Mouse (Mus musculus): ENCODE data around the gene Lrguk. TPM values are rescaled to one million over a fixed set of nuclear protein-coding genes. Genes with fewer than 3 reads are reported as not detected.

The Lrguk gene
- total RNA-seq, 2 experiments from 2014 or later, result not detected

DNA sequence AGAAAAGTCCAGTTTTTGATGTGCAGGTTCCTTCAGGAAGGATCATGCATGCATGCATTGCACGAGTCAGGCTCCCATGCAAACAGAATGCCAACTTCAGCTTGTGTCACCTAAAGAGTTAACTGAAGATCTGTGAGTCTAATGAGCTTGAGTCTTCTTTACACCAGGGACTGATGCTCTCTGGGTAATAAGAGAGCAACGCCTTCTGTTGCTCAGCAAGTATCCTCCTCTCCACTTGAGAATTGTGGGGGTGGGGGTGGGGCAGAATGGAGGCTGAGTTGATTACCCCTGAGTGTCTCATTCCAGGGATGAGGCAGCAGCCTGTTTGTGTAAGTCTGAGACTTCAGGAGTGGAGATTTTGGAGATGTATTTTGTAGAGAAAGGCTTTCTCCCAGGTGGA, 20.2 kb downstream of the Lrguk start:
- no peak for ATAC-seq (replicated peaks; ENCODE audit: low FRiP score, poor library complexity, severe bottlenecking)

- ATAC-seq (replicated peaks; ENCODE audit: low FRiP score, poor library complexity, severe bottlenecking), result no peak
These were observed 30.5 kb downstream of the Lrguk start for GRCm38 (mm10) chr6:34059741-34060140.

DNA sequence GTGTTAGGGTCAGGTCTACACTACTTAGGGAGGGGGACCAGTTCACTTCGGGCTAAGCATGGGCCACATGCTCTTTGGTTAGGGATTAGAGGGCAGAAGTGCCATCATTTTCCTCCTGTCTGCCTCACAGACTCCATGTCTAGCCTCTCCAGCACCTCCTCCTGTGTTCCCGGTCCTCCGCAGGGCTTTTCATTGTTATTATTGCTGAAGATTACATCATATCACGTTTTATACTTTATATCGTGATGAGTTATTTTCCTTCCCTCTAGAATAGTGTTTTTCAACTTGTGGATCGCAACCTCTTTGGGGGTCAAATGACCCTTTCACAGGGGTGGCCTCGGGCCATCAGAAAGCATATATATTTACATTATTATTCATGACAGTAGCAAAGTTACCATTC, 37.5 kb downstream of the Lrguk start:
- no peak for ATAC-seq (replicated peaks; ENCODE audit: low FRiP score, poor library complexity, severe bottlenecking)

DNA sequence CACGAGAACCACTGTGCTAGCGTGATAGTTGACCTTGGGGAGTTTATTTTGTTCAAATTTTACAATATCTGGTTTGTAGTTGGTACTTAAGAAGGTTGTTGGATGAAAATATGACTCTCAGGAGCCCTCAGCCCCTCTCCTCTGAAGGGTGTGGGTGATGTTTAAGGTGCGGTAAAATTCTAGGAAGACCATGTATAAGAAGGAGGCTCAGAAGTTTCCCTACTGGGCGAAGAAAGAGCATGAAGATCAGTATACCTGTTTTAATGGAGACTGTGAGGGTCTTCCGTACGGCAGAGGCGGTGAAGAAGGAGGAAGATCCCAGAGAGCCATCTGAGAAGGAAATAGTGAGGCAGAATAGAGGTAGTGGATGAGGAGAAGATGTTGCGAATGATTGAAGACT, 38.0 kb downstream of the Lrguk start:
- ATAC-seq (replicated peaks; ENCODE audit: low FRiP score, poor library complexity, severe bottlenecking), result no peak

- ATAC-seq (replicated peaks; ENCODE audit: low FRiP score, poor library complexity, severe bottlenecking), result no peak
These were observed 42.7 kb downstream of the Lrguk start for GRCm38 (mm10) chr6:34071936-34072335.

- ATAC-seq (replicated peaks; ENCODE audit: low FRiP score, poor library complexity, severe bottlenecking), result no peak
These were observed 44.7 kb downstream of the Lrguk start for GRCm38 (mm10) chr6:34073931-34074442.

- no peak for ATAC-seq (replicated peaks; ENCODE audit: low FRiP score, poor library complexity, severe bottlenecking)
These were observed 46.3 kb downstream of the Lrguk start for GRCm38 (mm10) chr6:34075520-34075919.

DNA sequence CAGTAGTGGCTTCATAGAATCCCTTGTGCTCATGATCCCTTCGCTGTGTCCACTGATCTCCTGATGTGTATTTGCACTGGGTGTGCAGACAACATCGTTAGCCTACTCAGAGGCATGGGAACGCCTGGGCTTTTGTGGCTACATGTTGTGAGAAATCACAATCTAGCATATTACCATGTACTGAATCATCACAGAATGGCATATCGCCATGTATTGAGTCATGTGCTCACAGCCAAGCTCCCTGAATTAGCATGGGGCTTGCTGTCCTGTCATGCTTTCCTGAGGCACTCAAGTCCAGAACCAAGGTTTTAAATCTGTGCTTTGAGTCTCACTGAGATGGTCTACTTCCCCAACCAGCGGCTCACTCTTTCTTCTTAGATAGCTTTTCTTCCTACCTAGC, 54.2 kb downstream of the Lrguk start:
- no peak for ATAC-seq (replicated peaks; ENCODE audit: low FRiP score, poor library complexity, severe bottlenecking)

DNA sequence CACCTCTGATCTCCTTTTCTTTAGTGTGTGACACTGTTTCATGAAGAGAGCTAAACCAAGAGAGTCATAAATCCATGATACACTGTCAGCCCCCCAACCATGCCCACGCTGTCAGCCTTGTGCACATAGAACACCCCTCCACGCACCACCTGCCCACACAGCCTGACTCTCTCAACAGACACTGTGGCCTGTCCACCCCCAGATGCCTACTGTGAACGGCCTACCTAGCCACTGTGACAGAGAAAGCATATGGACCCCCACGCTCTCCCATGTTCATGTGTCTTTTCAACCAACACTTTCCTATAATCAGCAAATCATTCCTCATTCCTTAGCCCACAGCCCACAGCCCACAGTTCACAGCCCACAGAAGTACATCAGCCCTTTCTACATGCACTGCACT, 58.5 kb downstream of the Lrguk start:
- ATAC-seq (replicated peaks; ENCODE audit: low FRiP score, poor library complexity, severe bottlenecking), result no peak

DNA sequence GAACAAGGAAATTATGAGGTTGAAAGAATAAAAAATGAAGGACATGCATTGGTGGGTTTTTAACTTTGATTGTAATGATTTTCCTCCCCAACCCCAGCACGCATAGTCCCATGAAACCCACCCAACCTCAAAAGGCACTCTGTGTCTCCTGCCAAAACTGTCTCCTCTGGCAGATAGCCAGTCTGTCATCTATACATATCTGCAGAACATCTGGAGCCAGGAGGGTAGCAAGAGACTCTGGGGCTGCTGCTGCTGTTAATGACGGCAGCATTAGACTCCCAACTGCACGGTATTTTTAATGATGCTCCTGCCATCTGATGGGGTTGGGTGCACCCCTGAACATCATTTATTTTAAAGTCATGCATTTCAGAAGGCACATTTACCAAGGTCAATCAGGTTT, 59.7 kb downstream of the Lrguk start:
- ATAC-seq (replicated peaks; ENCODE audit: low FRiP score, poor library complexity, severe bottlenecking), result no peak

DNA sequence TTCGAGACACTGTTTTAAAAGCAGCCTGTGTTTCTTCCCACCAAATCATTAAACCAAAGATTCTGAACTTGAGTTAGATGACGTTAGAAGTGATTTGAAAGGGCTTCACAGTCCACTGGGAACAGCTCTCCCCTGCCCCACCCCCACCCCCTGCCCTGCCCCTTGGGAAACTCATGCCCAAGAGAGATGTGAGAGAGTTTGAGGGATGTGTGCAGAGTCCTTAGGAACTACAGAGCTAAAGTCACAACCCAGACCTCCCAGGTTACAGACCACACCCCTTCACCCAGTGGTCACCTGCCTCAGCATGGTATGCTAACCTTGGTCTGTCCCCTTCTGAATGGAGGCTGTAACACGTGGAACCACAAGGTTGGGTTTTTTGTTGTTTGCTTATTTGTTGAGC, 62.3 kb downstream of the Lrguk start:
- no peak for ATAC-seq (replicated peaks; ENCODE audit: low FRiP score, poor library complexity, severe bottlenecking)

DNA sequence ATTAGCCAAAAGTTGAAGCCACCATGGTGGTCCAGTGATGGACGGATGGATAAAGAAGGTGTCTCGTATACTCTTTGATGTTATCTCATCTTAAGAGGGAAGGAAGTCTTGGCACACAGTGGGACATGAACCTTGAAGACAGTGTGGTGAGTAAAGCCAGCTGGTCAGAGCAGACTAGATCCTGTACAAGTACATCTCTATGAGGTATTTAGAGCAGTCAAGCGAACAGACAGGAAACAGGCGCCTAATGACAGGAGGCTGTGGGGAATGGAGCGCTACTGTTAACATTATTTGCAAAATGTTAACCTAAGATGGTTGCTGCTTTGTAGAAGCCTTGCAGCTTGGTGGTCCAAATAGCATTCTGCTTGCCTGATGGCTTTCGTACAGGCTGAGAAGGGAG, 67.0 kb downstream of the Lrguk start:
- no peak for ATAC-seq (replicated peaks; ENCODE audit: low FRiP score, poor library complexity, severe bottlenecking)

DNA sequence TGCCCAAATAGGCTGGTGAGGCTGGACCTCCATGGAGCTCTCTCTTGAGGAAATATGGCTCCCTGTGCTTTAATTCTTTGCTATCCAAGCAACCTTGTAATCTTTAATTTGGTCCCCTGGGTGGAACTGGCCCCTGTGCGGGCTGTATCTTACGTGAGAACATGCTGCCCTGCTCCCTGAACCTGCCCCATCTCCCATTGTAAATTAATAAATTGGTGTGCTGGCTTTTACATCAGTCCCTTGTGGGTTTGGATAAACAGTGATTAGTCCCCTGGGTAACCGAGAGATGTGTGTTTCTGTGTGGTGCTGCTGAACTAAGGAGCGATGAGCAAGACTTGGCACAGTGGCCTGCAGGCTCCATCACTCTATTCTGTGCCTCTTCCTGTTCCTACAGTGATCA, 67.7 kb downstream of the Lrguk start:
- ATAC-seq (replicated peaks; ENCODE audit: low FRiP score, poor library complexity, severe bottlenecking), result no peak

DNA sequence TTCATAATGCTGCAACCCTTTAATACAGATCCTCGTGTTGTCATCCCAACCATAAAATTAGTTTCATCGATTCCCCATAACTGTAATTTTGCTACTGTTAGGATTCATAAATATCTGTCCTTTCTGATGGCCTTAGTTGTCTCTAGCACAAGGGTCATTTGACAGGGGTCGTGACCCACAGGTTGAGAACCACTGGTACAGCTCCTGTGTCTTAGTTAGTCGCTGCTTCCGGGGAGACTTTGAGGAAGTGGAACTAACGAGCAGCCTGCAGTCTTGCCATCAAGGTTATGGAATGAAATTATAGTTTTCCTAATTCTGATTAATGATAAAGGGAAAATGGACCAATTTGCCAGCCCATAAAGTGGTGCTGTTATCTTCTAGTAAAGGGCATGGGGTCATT, 70.5 kb downstream of the Lrguk start:
- no peak for ATAC-seq (replicated peaks; ENCODE audit: low FRiP score, poor library complexity, severe bottlenecking)

DNA sequence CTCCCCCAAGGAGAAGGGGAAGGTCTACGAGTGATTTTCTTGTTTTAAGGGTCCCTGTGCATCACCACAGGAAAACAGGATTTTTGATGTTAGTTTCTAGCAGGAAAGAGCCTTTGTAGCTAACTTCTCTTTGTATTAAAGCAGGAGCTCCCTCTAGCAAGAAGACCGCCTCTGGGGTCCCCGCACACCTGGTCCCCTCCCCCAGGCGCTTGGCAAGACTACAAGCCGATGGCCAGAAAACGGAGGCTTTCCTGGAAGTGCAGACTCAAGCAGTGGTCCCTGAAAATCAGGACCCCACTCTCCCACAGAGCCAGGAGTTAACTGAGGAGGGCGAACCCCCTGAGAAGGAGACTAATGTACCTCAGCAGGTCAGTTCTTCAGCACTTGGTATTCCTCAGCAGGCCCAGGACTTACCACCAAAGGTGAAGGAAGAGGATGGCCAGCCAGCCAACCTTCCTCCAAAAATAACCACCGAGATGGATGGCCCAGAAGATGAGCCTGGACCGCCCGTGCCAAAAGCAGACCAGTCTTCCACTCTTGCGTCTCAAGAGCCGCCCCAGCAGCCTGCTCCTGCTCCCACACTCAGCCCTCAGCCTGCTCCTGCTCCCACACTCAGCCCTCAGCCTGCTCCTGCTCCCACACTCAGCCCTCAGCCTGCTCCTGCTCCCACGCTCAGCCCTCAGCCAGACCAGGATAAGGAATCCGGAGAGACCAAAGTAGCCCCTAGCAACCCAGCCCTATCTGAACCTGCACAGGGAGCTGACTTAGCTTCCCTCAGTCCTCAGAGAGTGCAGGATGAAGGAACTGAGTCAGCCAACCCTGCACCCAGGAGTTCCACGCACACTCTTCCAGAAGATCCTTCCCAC, 72.5 kb downstream of the Lrguk start:
- no peak for ATAC-seq (replicated peaks; ENCODE audit: low FRiP score, poor library complexity, severe bottlenecking)

- ATAC-seq (replicated peaks; ENCODE audit: low FRiP score, poor library complexity, severe bottlenecking), result no peak
These were observed 74.1 kb downstream of the Lrguk start for GRCm38 (mm10) chr6:34103251-34103920.

GRCm38 (mm10) chr6:34110571-34110970, 81.3 kb downstream of the Lrguk start:
- ATAC-seq (replicated peaks; ENCODE audit: low FRiP score, poor library complexity, severe bottlenecking), result no peak

DNA sequence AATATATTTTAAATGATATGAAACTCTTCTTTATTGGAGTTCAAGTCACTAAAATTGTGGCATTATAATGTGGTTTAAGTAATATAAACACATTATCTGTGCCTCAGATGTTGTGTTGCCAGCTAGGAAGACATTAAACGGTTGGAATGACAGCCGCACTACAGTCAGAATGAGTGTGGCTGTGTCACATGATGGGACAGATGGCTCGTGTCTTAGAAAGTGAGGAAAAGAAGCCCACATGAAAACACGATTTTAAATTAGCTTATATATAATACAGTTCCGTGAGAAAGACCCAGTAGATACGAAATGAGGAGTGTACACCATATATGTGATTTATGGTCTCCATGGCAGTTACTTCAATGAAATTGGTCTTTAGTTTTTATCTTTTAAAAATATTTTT, 82.2 kb downstream of the Lrguk start:
- ATAC-seq (replicated peaks; ENCODE audit: low FRiP score, poor library complexity, severe bottlenecking), result no peak

GRCm38 (mm10) chr6:34116838-34117478, 87.7 kb downstream of the Lrguk start:
- no peak for ATAC-seq (replicated peaks; ENCODE audit: low FRiP score, poor library complexity, severe bottlenecking)

- no peak for ATAC-seq (replicated peaks; ENCODE audit: low FRiP score, poor library complexity, severe bottlenecking)
These were observed 95.2 kb downstream of the Lrguk start for GRCm38 (mm10) chr6:34124401-34124800.

- ATAC-seq (replicated peaks; ENCODE audit: low FRiP score, poor library complexity, severe bottlenecking), result no peak
These were observed 100.0 kb downstream of the Lrguk start for GRCm38 (mm10) chr6:34129261-34129660.

All from erythroid progenitor cell, adult 5-6 weeks (primary cell).